Mouse (Mus musculus) megakaryocyte, adult 5-6 weeks (primary cell): ENCODE measurements around the gene Bank1. TPM values are rescaled to one million over a fixed set of nuclear protein-coding genes. Genes with fewer than 3 reads are reported as not detected.

Experiments
- ATAC-seq: 2 replicates; pipeline ENCODE4 v1.8.0; 2016; ENCODE audit warnings: mild to moderate bottlenecking, inconsistent platforms; ENCODE audit not compliant: poor library complexity, severe bottlenecking
- total RNA-seq, 2 experiments: library from RNA; stranded (forward) in 1 of 2; stranded (reverse) in 1 of 2; fragments of 153-499, 151-499 nt in 1 of 2; fragments of 221-1000, 200-1000 nt in 1 of 2; gene quantifications; 2 replicates each; pipeline versions ENCODE4 v1.2.3 to v1.2.4; 2015 to 2017

Gene Bank1
- total RNA-seq, 2 experiments from 2014 or later: 10.6 to 12.1 TPM

DNA sequence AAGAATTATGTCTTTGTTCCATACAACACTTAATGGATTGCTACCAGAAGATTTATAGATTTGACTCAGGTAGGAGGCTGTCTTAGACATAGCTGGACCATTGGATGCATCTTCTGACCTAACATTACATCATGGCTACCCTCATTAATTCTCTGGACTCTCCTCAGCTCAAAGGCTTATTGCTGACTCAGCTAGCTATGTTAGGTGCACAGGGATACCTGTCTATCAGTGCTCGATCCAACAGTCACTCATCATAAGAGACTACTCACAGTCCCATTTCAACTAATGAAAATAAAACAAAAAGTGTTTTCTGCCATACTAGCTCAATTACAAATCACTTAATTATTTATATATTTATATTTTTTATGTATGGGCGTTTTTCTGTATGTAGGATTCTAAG is 308.3 kb downstream of the Bank1 start:
- no peak for ATAC-seq

DNA sequence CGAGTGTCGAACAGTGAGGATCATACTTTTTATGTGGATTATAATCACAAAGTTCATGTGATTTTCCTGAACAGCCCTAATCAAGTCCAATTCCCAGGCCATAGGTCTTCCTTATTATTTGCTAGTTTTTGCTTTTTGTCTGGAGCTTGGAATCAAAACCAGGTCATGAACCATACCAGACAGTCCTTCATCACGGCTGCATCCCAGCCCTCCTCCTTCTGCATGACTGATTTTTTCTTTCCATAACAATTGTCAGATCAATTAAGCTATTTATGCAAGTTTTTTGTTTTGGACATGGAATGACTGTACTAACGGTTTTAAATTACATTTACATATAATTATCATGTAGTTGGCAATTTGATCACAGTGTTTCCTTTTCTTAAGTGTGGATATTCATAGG is 315.2 kb downstream of the Bank1 start:
- no peak for ATAC-seq

DNA sequence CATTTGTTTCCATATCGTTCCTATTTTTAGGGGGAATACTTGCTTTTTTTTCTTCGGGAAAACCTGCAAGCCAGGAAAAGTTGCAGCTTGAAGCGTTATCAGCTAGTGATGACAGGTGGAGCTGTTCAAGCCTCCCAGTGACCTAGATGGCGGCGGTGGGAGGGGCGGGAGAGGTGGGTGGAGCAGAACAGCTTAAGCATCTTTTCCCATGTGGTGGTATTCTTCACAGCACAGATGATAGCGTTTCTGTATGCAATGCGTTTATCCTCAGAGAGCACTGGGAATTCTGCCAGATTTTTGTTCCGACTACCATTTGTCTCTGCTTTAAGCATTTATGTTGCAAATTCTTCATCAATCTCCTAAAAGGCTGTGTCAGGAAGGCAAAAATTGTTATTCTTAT is 318.0 kb downstream of the Bank1 start:
- ATAC-seq: no peak

DNA sequence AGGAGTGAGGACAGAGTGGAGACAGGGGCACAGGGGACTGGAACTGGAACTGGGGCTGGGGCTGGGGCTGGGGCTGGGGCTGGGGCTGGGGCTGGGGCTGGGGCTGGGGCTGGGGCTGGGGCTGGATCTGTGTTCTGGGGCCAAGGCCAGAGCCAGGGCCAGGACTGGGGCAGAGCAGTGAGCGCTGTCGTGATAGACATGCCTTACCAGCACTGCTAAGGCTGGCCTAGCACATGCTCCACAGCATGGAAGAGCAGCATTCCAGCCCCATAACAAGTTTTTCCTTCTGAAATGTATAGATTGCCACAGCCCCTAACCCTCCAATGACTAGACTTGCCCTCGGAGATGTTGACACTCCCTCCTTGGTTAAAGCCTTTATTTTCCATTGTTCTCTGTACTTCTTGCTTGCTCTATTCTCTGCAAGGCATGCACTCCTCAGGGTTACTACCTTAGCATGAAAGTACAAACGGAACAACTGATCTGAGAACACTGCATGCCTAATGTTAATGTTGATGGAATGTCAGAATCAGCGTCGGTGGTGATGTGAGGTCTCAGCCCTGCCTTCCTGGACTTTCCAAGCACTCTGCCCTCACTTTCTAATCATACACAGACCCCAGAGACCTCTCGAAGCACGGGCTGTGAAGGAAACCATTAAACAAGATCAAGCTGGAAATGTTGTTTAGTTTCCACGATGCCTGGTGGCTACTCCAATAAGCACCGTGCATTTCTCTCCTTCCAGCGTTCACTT is 318.6 kb downstream of the Bank1 start:
- no peak for ATAC-seq
